In the genomic region with DNA sequence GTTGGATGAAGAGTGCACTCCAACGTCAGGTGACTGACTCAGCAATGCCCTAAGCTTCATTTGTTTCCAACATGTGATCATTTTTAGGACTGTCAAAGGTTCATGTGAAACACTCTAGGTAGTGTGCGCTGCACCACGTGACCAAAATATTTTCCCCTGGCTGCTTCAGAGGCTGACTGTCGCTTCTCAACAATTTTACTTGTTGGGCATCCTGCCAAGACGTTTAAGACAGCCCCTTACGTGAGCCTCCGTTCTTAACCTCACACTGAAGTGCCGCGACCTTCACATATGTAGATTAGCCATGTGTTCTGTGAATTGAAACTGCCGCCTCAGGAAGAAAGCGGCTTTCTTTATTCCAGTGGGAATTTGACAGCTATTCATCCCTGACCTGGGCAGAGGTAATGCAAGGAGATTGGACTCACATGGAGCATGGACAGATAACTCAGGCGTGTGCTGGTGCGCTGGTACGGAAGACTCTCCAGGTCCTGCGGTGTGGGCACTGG, we compare ENCODE assay signal across 8 mouse cellular contexts. TPM values are rescaled to one million over a fixed set of nuclear protein-coding genes. Genes with fewer than 3 reads are reported as not detected.
DNase-seq lines count a peak whose midpoint lies in the region; ATAC-seq and TF ChIP-seq lines count a peak whose summit lies in the region.

No protein-coding gene starts in this region.

- intact Hi-C loops in left cerebral cortex, postnatal 4 days (cut with DNase I): no loop called here

- H3K4me1 ChIP-seq in heart, embryonic 14.5 days (ENCODE audit: control insufficient read depth in 2 of 2, insufficient read depth in 2 of 2, low read length in 2 of 2): peaks cover 55 to 89% of the 10 kb centered on the region in 2 experiments
- H3K4me1 ChIP-seq in kidney, postnatal 0 days (replicated peaks; ENCODE audit: insufficient read depth, low read length): peaks cover 56% of the 10 kb centered on the region
- H3K4me1 ChIP-seq in midbrain, embryonic 13.5 days (replicated peaks): peaks cover 90% of the 10 kb centered on the region

- no peaks in the 10 kb centered on the region for H3K9me3 ChIP-seq in heart, embryonic 14.5 days (ENCODE audit: control insufficient read depth, low read length)
- no peaks in the 10 kb centered on the region for H3K9me3 ChIP-seq in kidney, postnatal 0 days (replicated peaks; ENCODE audit: low read length)
- H3K9me3 ChIP-seq in midbrain, embryonic 13.5 days: no peaks in the 10 kb centered on the region

- DNase-seq in CD4-positive helper T cell, adult 2 months (ENCODE audit: low read depth, low spot score): peak; percentile 95
- peak; percentile 90 for DNase-seq in ZHBTc4 (ENCODE audit: low read depth, low spot score)
- DNase-seq in kidney, postnatal 0 days (ENCODE audit: low spot score): peak; percentile 75
- DNase-seq in thymus, postnatal 14 days: peak; percentile 74
- no peak for DNase-seq in left cerebral cortex, postnatal 4 days
- no peak for DNase-seq in cerebellum, postnatal 36 days

- H3K4me2 ChIP-seq in heart, embryonic 14.5 days (ENCODE audit: low read length): peak overlapping the region; percentile 59
- peak overlapping the region; percentile 23 for H3K4me2 ChIP-seq in kidney, postnatal 0 days (ENCODE audit: low read length)
- H3K4me2 ChIP-seq in midbrain, embryonic 13.5 days (replicated peaks): peak overlapping the region; percentile 48

- 12% methylated on average over 15 of the region's 15 CpGs for WGBS in heart, embryonic 14.5 days
- WGBS in kidney, postnatal 0 days: 14% methylated on average over 15 of the region's 15 CpGs
- WGBS in midbrain, embryonic 13.5 days: 3% methylated on average over 15 of the region's 15 CpGs

- H3K27me3 ChIP-seq in heart, embryonic 14.5 days (ENCODE audit: control insufficient read depth, insufficient read depth, low read length): no peaks in the 10 kb centered on the region
- H3K27me3 ChIP-seq in kidney, postnatal 0 days (ENCODE audit: insufficient read depth, low read length): no peaks in the 10 kb centered on the region
- H3K27me3 ChIP-seq in midbrain, embryonic 13.5 days: peaks cover 3% of the 10 kb centered on the region; the same call in 1 of the 2 replicates

- ATAC-seq in heart, embryonic 14.5 days (ENCODE audit: insufficient number of reproducible peaks, insufficient read depth, low FRiP score, low read depth): peak; percentile 35; the same call in 1 of the 2 replicates
- peak; percentile 77 for ATAC-seq in kidney, postnatal 0 days (replicated peaks; ENCODE audit: low FRiP score, low read depth)
- peak; percentile 77 for ATAC-seq in midbrain, embryonic 13.5 days

- H3K4me3 ChIP-seq in heart, embryonic 14.5 days (ENCODE audit: control insufficient read depth in 1 of 2, insufficient read depth in 1 of 2, low read depth in 1 of 2, low read length in 2 of 2): peak overlapping the region; percentile 23 to 24; a peak in 3 of 4 replicates
- no peak overlapping the region for H3K4me3 ChIP-seq in kidney, postnatal 0 days (replicated peaks; ENCODE audit: low read depth, low read length)
- H3K4me3 ChIP-seq in midbrain, embryonic 13.5 days (replicated peaks): peak overlapping the region; percentile 6

- no peak overlapping the region; a peak in 1 of 4 replicates for H3K27ac ChIP-seq in heart, embryonic 14.5 days (replicated peaks in 1 of 2; ENCODE audit: control insufficient read depth in 1 of 2, insufficient read depth in 1 of 2, low read depth in 2 of 2, low read length in 2 of 2)
- H3K27ac ChIP-seq in kidney, postnatal 0 days: no peak overlapping the region
- H3K27ac ChIP-seq in midbrain, embryonic 13.5 days: peak overlapping the region; percentile 19; the same call in 1 of the 2 replicates

- peak overlapping the region; percentile 25 for H3K9ac ChIP-seq in heart, embryonic 14.5 days (ENCODE audit: low read length)
- no peak overlapping the region for H3K9ac ChIP-seq in kidney, postnatal 0 days (ENCODE audit: low read depth, low read length)
- no peak overlapping the region for H3K9ac ChIP-seq in midbrain, embryonic 13.5 days (replicated peaks)

- no peak for TF ChIP-seq CTCF in kidney, postnatal 0 days (IDR thresholded peaks at IDR 0.05; ENCODE audit: low read depth)

- H3K36me3 ChIP-seq in heart, embryonic 14.5 days (ENCODE audit: control insufficient read depth, insufficient read depth, low read length): no peaks in the 10 kb centered on the region
- H3K36me3 ChIP-seq in kidney, postnatal 0 days (ENCODE audit: insufficient read depth, low read length): no peaks in the 10 kb centered on the region
- no peaks in the 10 kb centered on the region for H3K36me3 ChIP-seq in midbrain, embryonic 13.5 days

RNA-seq across cellular contexts. Expression of gene Arid1b, which starts 13.1 kb away (rescaled TPM):
- 8.7 and 9.1 TPM in 2 replicates for polyA plus RNA-seq in heart, embryonic 14.5 days (2014; fragmentation: Nextera tagmentation; extraction: Ambion mirVana)
- polyA plus RNA-seq in kidney, postnatal 0 days (2015; fragmentation: Nextera tagmentation; extraction: Ambion mirVana): 9.2 and 10.1 TPM in 2 replicates
- 14.0 and 14.8 TPM in 2 replicates for polyA plus RNA-seq in midbrain, embryonic 13.5 days (2015; fragmentation: Nextera tagmentation; extraction: Ambion mirVana)
- 100 to 1,000 TPM; 103 to 107 TPM for total RNA-seq in left cerebral cortex, postnatal 4 days (2021)

Comparison
In these comparisons a context has a peak if more than half of its experiments do, and no peak if none do; other contexts are left out.
1. DNase-seq: peak in CD4-positive helper T cell, adult 2 months (single experiment), ZHBTc4 (single experiment), kidney, postnatal 0 days (single experiment) and thymus, postnatal 14 days (single experiment); none in left cerebral cortex, postnatal 4 days (single experiment) and cerebellum, postnatal 36 days (0 of 2).
2. Peak in every context shown above with its lines, with median percentiles within 50 percentile points of each other: ATAC-seq and H3K4me2 ChIP-seq.